Mouse (Mus musculus): ENCODE measurements around the gene Ms4a4b. TPM values are rescaled to one million over a fixed set of nuclear protein-coding genes. Genes with fewer than 3 reads are reported as not detected.
"Not testable (repeated sequence)": the region's sequence is repeated elsewhere in the genome, so short reads cannot be mapped to it uniquely, and the experiment has no call there.

The Ms4a4b gene
- polyA plus RNA-seq, 1 experiment: 62.0 TPM

- Histone ChIP-seq H3K4me3 (ENCODE audit: extremely low read depth, insufficient read depth, insufficient read length) (no peak overlapping the region), H3K36me3 (ENCODE audit: control insufficient read depth, insufficient read depth, low read length) (peaks cover 8% of the 10 kb centered on the region), H3K4me1 (ENCODE audit: control insufficient read depth, insufficient read depth, insufficient read length) (peaks cover 11% of the 10 kb centered on the region; the same call in 1 of the 2 replicates), H3K27me3 (ENCODE audit: control insufficient read depth, insufficient read depth, low read length) (no peaks in the 10 kb centered on the region), H3K27ac (ENCODE audit: insufficient read depth, low read length) (no peak overlapping the region)
- no peak for TF ChIP-seq CTCF (IDR thresholded peaks at IDR 0.05; ENCODE audit: extremely low read depth, insufficient read depth, insufficient read length, insufficient replicate concordance)
- 84% methylated on average over 3 of the region's 3 CpGs for WGBS
- DNase-seq (ENCODE audit: low read depth in 1 of 2, low spot score in 2 of 2): no peak
Measured at GRCm38 (mm10) chr19:11415581-11415980, 27.8 kb upstream of the Ms4a4b start.

DNA sequence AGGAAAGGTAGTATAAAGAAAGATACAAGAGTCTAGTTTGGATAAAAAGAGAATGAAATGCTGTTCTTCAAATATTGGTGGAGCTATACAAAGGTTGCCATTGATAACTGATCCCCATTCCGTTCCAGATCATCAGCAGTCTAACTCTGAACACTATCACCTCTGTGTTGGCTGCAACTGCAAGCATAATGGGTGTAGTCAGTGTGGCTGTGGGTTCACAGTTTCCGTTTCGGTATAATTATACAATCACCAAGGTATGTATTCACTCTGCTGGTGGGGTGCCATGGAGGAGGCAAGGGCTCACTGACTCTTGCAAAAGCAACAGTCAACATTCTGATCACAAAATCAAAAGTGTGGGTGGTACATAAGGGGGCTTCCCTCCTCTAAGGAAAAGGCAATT is 24.5 kb upstream of the Ms4a4b start:
- H3K36me3 ChIP-seq (ENCODE audit: control insufficient read depth, insufficient read depth, low read length): peaks cover 14% of the 10 kb centered on the region
- H3K4me1 ChIP-seq (ENCODE audit: control insufficient read depth, insufficient read depth, insufficient read length); H3K27me3 ChIP-seq (ENCODE audit: control insufficient read depth, insufficient read depth, low read length); H3K27ac ChIP-seq (ENCODE audit: insufficient read depth, low read length); H3K4me3 ChIP-seq (ENCODE audit: extremely low read depth, insufficient read depth, insufficient read length); DNase-seq (ENCODE audit: low read depth in 1 of 2, low spot score in 2 of 2): not testable (repeated sequence)
- WGBS: 68% methylated on average over 3 of the region's 3 CpGs

- H3K4me3 ChIP-seq (ENCODE audit: extremely low read depth, insufficient read depth, insufficient read length); H3K27me3 ChIP-seq (ENCODE audit: control insufficient read depth, insufficient read depth, low read length); H3K36me3 ChIP-seq (ENCODE audit: control insufficient read depth, insufficient read depth, low read length); DNase-seq (ENCODE audit: low read depth in 1 of 2, low spot score in 2 of 2); H3K27ac ChIP-seq (ENCODE audit: insufficient read depth, low read length); H3K4me1 ChIP-seq (ENCODE audit: control insufficient read depth, insufficient read depth, insufficient read length): not testable (repeated sequence)
- 72% methylated on average over 1 of the region's 1 CpGs for WGBS
Measured at GRCm38 (mm10) chr19:11431209-11431608, 12.1 kb upstream of the Ms4a4b start.

GRCm38 (mm10) chr19:11435058-11435834 is 8.1 kb upstream of the Ms4a4b start:
- peaks cover 2% of the 10 kb centered on the region; the same call in 1 of the 2 replicates for H3K4me1 ChIP-seq (ENCODE audit: control insufficient read depth, insufficient read depth, insufficient read length)
- H3K36me3 ChIP-seq (ENCODE audit: control insufficient read depth, insufficient read depth, low read length): no peaks in the 10 kb centered on the region
- no peak for DNase-seq (ENCODE audit: low read depth in 1 of 2, low spot score in 2 of 2)
- WGBS: 66% methylated on average over 4 of the region's 4 CpGs
- no peak overlapping the region; the same call in 1 of the 2 replicates for H3K4me3 ChIP-seq (ENCODE audit: extremely low read depth, insufficient read depth, insufficient read length)
- no peaks in the 10 kb centered on the region for H3K27me3 ChIP-seq (ENCODE audit: control insufficient read depth, insufficient read depth, low read length)
- no peak overlapping the region for H3K27ac ChIP-seq (ENCODE audit: insufficient read depth, low read length)
- TF ChIP-seq CTCF (IDR thresholded peaks at IDR 0.05; ENCODE audit: extremely low read depth, insufficient read depth, insufficient read length, insufficient replicate concordance) (no peak), POLR2A (IDR thresholded peaks at IDR 0.05; ENCODE audit: low read depth, low read length) (no peak)

DNA sequence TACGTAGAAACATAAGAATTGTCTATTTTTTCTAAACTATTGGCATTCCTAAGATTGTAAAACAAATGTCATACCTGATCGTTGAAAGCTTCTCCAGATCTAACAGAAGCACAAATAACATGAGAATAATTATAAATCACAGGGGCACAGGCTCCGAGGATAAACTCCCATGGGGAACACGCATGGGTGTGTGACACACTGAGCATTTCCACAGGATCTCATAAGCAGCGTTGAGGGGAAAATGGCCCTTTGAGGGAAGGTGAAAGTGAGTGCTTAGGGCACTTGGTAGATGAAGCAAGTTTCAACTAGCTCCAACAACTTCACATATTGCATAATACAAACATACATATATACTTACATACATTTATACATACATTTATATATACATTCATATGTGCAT is 611 bp downstream of the Ms4a4b start:
- Histone ChIP-seq H3K27me3 (ENCODE audit: control insufficient read depth, insufficient read depth, low read length) (no peaks in the 10 kb centered on the region), H3K4me1 (ENCODE audit: control insufficient read depth, insufficient read depth, insufficient read length) (peaks cover 2% of the 10 kb centered on the region), H3K36me3 (ENCODE audit: control insufficient read depth, insufficient read depth, low read length) (no peaks in the 10 kb centered on the region), H3K27ac (ENCODE audit: insufficient read depth, low read length) (peak overlapping the region; percentile 51), H3K4me3 (ENCODE audit: extremely low read depth, insufficient read depth, insufficient read length) (peak overlapping the region; percentile 32)
- 74% methylated on average over 5 of the region's 5 CpGs for WGBS
- no peak for DNase-seq (ENCODE audit: low read depth in 1 of 2, low spot score in 2 of 2)
- no peak for TF ChIP-seq CTCF (IDR thresholded peaks at IDR 0.05; ENCODE audit: extremely low read depth, insufficient read depth, insufficient read length, insufficient replicate concordance)
- TF ChIP-seq POLR2A (IDR thresholded peaks at IDR 0.05; ENCODE audit: low read depth, low read length): no peak

DNA sequence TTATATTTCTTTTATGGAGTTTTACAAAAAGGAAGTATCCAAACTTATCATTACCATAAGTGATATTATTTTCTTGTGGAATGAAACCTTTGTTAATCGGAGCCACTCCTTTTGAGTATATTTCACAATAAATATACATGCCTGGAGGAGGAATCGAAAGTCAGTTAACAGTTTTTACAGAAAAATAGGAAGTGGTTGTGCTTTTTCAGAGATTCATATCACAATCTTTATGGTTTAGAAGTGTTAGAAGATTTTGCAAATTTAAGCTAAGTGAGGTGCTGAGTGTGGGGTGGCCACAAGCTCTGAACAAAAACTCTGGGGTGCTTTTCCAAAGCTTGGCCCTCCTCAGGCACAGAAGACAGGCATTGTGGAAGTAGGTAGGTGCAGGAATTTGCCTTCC is 3.9 kb downstream of the Ms4a4b start:
- H3K27me3 ChIP-seq (ENCODE audit: control insufficient read depth, insufficient read depth, low read length): no peaks in the 10 kb centered on the region
- peak overlapping the region; percentile 88 for H3K27ac ChIP-seq (ENCODE audit: insufficient read depth, low read length)
- WGBS: 5% methylated on average over 2 of the region's 2 CpGs
- H3K4me3 ChIP-seq (ENCODE audit: extremely low read depth, insufficient read depth, insufficient read length): peak overlapping the region; percentile 28
- H3K4me1 ChIP-seq (ENCODE audit: control insufficient read depth, insufficient read depth, insufficient read length): peaks cover 2% of the 10 kb centered on the region
- no peak for TF ChIP-seq POLR2A (IDR thresholded peaks at IDR 0.05; ENCODE audit: low read depth, low read length)
- TF ChIP-seq CTCF (IDR thresholded peaks at IDR 0.05; ENCODE audit: extremely low read depth, insufficient read depth, insufficient read length, insufficient replicate concordance): no peak
- DNase-seq (ENCODE audit: low read depth in 1 of 2, low spot score in 2 of 2): no peak
- no peaks in the 10 kb centered on the region for H3K36me3 ChIP-seq (ENCODE audit: control insufficient read depth, insufficient read depth, low read length)

DNA sequence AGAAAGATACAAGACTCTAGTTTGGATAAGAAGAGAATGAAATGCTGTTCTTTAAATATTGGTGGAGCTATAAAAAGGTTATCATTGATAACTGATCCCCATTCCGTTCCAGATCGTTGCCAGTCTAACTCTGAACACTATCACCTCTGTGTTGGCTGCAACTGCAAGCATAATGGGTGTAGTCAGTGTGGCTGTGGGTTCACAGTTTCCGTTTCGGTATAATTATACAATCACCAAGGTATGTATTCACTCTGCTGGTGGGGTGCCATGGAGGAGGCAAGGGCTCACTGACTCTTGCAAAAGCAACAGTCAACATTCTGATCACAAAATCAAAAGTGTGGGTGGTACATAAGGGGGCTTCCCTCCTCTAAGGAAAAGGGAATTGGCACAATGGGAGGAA is 15.7 kb downstream of the Ms4a4b start:
- not testable (repeated sequence) for H3K4me1 ChIP-seq (ENCODE audit: control insufficient read depth, insufficient read depth, insufficient read length)
- 64% methylated on average over 4 of the region's 4 CpGs for WGBS

GRCm38 (mm10) chr19:11464795-11465194 is 21.4 kb downstream of the Ms4a4b start:
- H3K36me3 ChIP-seq (ENCODE audit: control insufficient read depth, insufficient read depth, low read length); H3K27me3 ChIP-seq (ENCODE audit: control insufficient read depth, insufficient read depth, low read length); DNase-seq (ENCODE audit: low read depth in 1 of 2, low spot score in 2 of 2); H3K27ac ChIP-seq (ENCODE audit: insufficient read depth, low read length); H3K4me3 ChIP-seq (ENCODE audit: extremely low read depth, insufficient read depth, insufficient read length): not testable (repeated sequence)
- WGBS: 0% methylated on average over 1 of the region's 1 CpGs
- peaks cover 14% of the 10 kb centered on the region; the same call in 1 of the 2 replicates for H3K4me1 ChIP-seq (ENCODE audit: control insufficient read depth, insufficient read depth, insufficient read length)

More for the DNA sequence above, 15.7 kb downstream of the Ms4a4b start:
- H3K36me3 ChIP-seq (ENCODE audit: control insufficient read depth, insufficient read depth, low read length); DNase-seq (ENCODE audit: low read depth in 1 of 2, low spot score in 2 of 2); H3K4me3 ChIP-seq (ENCODE audit: extremely low read depth, insufficient read depth, insufficient read length); H3K27me3 ChIP-seq (ENCODE audit: control insufficient read depth, insufficient read depth, low read length); H3K27ac ChIP-seq (ENCODE audit: insufficient read depth, low read length): not testable (repeated sequence)
